Mouse (Mus musculus) monocyte, adult 2 months (primary cell): ENCODE measurements around the gene Tdp1.

Experiments
- DNase-seq, 2 experiments: peaks; one replicate each; pipeline ENCODE4 v3.0.0; 2022; ENCODE audit warnings: low spot score in 2 of 2, low read depth in 1 of 2

The Tdp1 gene

GRCm38 (mm10) chr12:99884269-99885261 lies at the start of gene Tdp1, which contains the start of gene Efcab11:
Gene Tdp1 (plus strand): TSS chr12:99884517.
Gene Efcab11 (minus strand): TSS chr12:99884439.
- DNase-seq: peak; percentile 79 to 86

- peak; percentile 5 to 28 for DNase-seq
These were observed 47.7 kb upstream of the Tdp1 start for GRCm38 (mm10) chr12:99836404-99837131.

GRCm38 (mm10) chr12:99837528-99837927 lies 46.8 kb upstream of the Tdp1 start:
- no peak for DNase-seq

- DNase-seq: no peak
These were observed 46.2 kb upstream of the Tdp1 start for GRCm38 (mm10) chr12:99838109-99838508.

GRCm38 (mm10) chr12:99838703-99839102 lies 45.6 kb upstream of the Tdp1 start:
- no peak for DNase-seq

GRCm38 (mm10) chr12:99844951-99845350 lies 39.4 kb upstream of the Tdp1 start:
- DNase-seq: no peak

- DNase-seq: no peak
These were observed 34.3 kb upstream of the Tdp1 start for GRCm38 (mm10) chr12:99849996-99850395.

- no peak for DNase-seq
These were observed 30.7 kb upstream of the Tdp1 start for GRCm38 (mm10) chr12:99853323-99854258.

- DNase-seq: no peak
These were observed 28.3 kb upstream of the Tdp1 start for GRCm38 (mm10) chr12:99856011-99856410.

GRCm38 (mm10) chr12:99858664-99859063 lies 25.7 kb upstream of the Tdp1 start:
- no peak for DNase-seq

GRCm38 (mm10) chr12:99859391-99860100 lies 24.8 kb upstream of the Tdp1 start:
- DNase-seq: no peak

- DNase-seq: no peak
These were observed 23.3 kb upstream of the Tdp1 start for GRCm38 (mm10) chr12:99860981-99861380.

- DNase-seq: no peak
These were observed 19.7 kb upstream of the Tdp1 start for GRCm38 (mm10) chr12:99864613-99865012.

GRCm38 (mm10) chr12:99868821-99869220 lies 15.5 kb upstream of the Tdp1 start:
- no peak for DNase-seq

- no peak for DNase-seq
These were observed 10.9 kb upstream of the Tdp1 start for GRCm38 (mm10) chr12:99873443-99873842.

- DNase-seq: peak in 1 of 2 experiments; percentile 3
These were observed 9.7 kb upstream of the Tdp1 start for GRCm38 (mm10) chr12:99874609-99875008.

GRCm38 (mm10) chr12:99883000-99883712 lies 1.2 kb upstream of the Tdp1 start:
- DNase-seq: peak; percentile 70 to 71

GRCm38 (mm10) chr12:99883713-99884105 lies 608 bp upstream of the Tdp1 start:
- peak in 1 of 2 experiments; percentile 7 for DNase-seq

- no peak for DNase-seq
These were observed 1.1 kb downstream of the Tdp1 start for GRCm38 (mm10) chr12:99885282-99885901.
